Mouse (Mus musculus) urinary bladder, adult 18-20 months (tissue): Measurements from ENCODE around the gene Klf3.
"Not testable (repeated sequence)": the region's sequence is repeated elsewhere in the genome, so short reads cannot be mapped to it uniquely, and the experiment has no call there.

Experiments
- DNase-seq, 2 experiments: peaks; one replicate each; pipeline ENCODE4 v3.0.0; 2022; ENCODE audit warnings: low spot score in 2 of 2, mixed read lengths in 2 of 2

The Klf3 gene

DNA sequence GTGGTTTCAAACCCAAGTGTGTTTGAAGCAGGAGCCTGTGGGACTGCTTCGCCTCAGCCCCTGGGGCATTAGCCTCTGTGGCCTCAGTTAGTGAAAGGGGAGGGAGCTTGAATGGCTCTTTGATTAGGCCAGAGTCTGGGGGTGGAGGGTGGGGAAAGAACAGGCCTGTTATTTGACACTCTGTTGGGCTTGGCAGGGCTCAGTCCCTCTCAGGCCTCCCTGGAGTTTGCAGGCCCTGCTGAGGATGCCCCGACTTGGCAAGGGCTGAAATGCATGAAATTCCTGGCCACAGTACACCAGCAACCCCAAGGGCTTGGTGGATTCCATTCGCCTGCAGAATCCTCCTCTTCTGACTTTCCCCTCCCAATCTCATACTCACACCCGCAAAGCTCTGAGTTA, 74.8 kb downstream of the Klf3 start:
- peak in 1 of 2 experiments; percentile 39 for DNase-seq

DNA sequence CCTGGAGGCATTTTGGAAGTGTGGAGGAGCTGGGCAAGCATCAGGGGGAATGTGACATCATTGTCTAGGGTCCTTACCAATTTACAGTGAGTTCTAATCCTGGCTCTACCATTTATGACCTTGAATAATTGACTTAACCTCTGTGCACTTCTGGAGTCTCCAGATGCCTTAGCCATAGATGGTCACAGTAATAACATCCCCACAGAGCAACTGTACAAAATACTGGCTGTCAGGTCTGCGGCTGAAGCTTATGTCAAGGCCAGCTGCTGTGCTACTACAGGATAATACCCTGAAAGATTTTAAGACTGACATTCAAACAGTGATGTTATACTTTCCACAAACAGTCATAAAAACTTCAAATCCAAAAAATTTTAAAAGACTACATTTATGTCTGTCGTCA, 75.3 kb downstream of the Klf3 start:
- DNase-seq, result no peak

DNA sequence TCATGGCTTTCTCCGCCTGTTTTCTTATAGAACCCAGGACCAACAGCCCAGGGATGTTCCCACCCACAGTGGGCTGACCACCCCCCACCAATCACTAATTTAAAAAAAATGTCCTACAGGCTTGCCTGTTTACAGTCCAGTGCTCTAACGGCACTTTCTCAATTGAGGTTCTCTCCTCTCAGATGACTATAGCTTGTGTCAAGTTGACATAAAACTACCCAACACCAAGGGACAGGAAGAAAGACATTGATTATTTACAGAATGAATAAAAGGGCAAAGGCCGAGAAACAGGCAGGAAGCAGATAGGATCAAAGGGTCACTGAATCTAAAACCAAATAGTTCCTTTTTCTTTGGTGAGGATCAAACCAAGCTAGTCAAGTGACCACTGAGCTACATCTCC, 76.1 kb downstream of the Klf3 start:
- no peak for DNase-seq

DNA sequence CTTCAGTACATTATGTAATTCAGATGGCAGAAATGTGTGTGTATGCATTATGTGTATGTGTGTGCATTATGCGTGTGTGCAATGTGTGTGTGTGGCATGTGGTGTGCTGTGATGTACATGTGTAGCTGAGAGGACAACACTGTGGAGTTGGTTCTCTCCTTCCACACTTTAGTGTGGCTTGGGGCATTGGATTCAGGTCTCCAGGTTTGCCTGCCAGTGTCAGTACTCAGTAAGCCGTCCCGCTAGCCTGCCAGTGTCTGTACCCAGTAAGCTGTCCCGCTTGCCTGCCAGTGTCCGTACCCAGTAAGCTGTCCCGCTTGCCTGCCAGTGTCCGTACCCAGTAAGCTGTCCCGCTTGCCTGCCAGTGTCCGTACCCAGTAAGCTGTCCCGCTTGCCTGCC, 78.4 kb downstream of the Klf3 start:
- DNase-seq, result not testable (repeated sequence)

DNA sequence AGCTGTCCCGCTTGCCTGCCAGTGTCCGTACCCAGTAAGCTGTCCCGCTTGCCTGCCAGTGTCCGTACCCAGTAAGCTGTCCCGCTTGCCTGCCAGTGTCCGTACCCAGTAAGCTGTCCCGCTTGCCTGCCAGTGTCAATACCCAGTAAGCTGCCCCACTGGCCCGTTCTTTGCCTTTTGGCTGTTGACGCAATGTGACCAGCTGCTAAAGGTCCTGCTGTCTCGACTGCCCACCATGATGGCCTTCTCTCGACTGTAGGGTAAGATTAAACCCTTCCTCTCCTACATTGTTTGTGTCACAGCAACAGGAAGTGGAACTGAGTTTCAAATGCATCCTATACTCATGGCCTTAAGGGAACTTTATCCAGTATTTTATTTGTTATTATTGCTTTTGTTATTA, 78.8 kb downstream of the Klf3 start:
- DNase-seq, result not testable (repeated sequence)
